Mouse (Mus musculus) neural tube, embryonic 12.5 days (tissue): ENCODE measurements around the gene B4galt1. TPM values are rescaled to one million over a fixed set of nuclear protein-coding genes. Genes with fewer than 3 reads are reported as not detected.
A peak's percentile ranks its signal among the peaks of the same experiment; 100 is the strongest.

Experiments
- ATAC-seq: fragments of 200-750 bp; cut with Nextera tagmentation; 2 replicates; pipeline ENCODE4 v1.8.0; 2017; ENCODE audit warnings: low read depth, mild to moderate bottlenecking, moderate TSS enrichment, moderate library complexity; ENCODE audit not compliant: low FRiP score
- H3K27ac ChIP-seq: fragments of 300-500 bp; sonication (generic); 2 replicates; pipeline ENCODE4 v1.5.1; 2016
- H3K27me3 ChIP-seq: fragments of 300-500 bp; sonication (generic); replicated peaks from 2 replicates; pipeline ENCODE4 v1.6.1; 2016; ENCODE audit warnings: mild to moderate bottlenecking
- H3K36me3 ChIP-seq: fragments of 300-500 bp; sonication (generic); 2 replicates; pipeline ENCODE4 v1.6.1; 2016; ENCODE audit warnings: mild to moderate bottlenecking
- H3K4me1 ChIP-seq: fragments of 300-500 bp; sonication (generic); 2 replicates; pipeline ENCODE4 v1.6.1; 2016
- H3K4me2 ChIP-seq: fragments of 300-500 bp; sonication (generic); replicated peaks from 2 replicates; pipeline ENCODE4 v1.6.1; 2016; ENCODE audit warnings: mild to moderate bottlenecking
- H3K4me3 ChIP-seq: fragments of 300-500 bp; sonication (generic); 2 replicates; pipeline ENCODE4 v1.5.1; 2016
- H3K9ac ChIP-seq: fragments of 300-500 bp; sonication (generic); 2 replicates; pipeline ENCODE4 v1.6.1; 2016; ENCODE audit warnings: mild to moderate bottlenecking
- H3K9me3 ChIP-seq: fragments of 300-500 bp; sonication (generic); 2 replicates; pipeline ENCODE4 v1.6.1; 2016; ENCODE audit warnings: mild to moderate bottlenecking
- WGBS: fragments of 180-500 bp; shearing (Covaris S2); methylation state at CpG from one replicate; pipeline ENCODE4 v1.1.7; 2016; 5-methylcytosine and 5-hydroxymethylcytosine counted together
- polyA plus RNA-seq: library from polyadenylated mRNA; unstranded; fragments of >200 nt; fragmentation: Nextera tagmentation; extraction: Ambion mirVana; gene quantifications from 2 replicates; pipeline ENCODE4 v1.2.1, GENCODE M21; 2016

Gene B4galt1
- polyA plus RNA-seq, 1 experiment from 2014 or later, result 14.1 TPM

DNA sequence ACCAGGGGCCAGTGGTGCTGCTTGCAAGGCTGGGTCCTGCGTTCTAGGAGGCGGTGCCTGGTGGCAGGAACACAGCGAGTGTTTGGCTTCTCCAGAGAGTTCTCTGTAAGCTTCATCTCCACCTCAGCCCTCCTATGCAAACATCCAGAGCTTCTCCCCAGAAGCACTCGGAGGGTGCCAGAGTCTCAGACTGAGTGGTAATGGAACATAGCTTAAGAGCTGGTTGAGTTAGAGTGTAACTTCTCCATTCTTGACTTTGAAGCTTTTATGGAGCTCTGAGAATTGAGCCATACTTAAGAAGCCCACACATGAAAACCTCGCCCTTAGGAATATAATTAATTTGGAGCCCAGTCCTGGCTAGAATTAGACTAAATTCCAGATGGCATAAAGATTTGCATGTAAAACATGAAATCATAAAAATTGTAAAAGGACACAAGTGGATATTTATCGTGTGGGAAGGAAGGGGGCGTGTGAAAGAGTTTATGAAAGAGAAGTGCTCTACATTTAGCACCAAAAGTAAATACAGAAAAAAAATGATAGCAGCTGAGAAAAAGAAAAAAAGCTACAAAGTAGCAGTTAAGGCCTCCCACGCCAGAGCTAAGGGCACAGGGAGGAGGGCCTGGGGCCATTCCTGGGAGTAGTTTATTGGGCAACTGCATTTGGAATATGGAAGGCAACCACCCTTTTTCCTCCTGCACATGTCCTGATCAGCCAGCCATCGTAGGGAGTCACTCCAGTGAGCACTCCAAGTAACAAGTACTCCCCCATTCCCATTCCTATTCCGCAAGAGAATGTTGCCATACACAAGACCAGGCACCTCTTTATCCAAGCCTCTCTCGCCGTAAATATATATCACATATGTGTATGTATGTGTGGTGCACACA lies 30.7 kb upstream of the B4galt1 start:
- no peak overlapping the region for H3K27ac ChIP-seq
- no peaks in the 10 kb centered on the region for H3K27me3 ChIP-seq
- no peaks in the 10 kb centered on the region for H3K4me1 ChIP-seq
- WGBS, result 87% methylated on average over 12 of the region's 12 CpGs
- no peak overlapping the region for H3K4me2 ChIP-seq
- H3K36me3 ChIP-seq, result no peaks in the 10 kb centered on the region
- H3K4me3 ChIP-seq, result no peak overlapping the region
- no peaks in the 10 kb centered on the region for H3K9me3 ChIP-seq
- no peak overlapping the region for H3K9ac ChIP-seq
- ATAC-seq, result no peak

DNA sequence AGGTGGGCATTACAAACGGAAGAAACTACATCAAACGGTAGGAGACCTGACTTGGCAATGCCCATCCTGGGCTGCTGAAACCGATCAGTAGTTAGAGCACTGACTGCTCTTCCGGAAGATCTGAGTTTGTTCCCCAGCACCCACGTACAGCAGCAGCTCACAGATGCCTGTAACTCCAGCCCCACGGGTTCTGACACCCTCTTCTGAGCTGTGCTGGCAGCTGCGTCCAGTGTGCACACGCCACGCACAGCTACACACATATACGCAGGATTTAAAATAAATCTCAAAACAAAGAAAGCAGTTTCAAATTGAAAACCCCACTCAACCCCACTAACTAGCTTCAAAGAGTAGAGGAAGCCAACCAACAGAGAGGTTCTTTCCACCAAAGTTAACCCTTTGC lies 29.4 kb upstream of the B4galt1 start:
- Histone ChIP-seq H3K27ac (no peak overlapping the region), H3K9ac (no peak overlapping the region), H3K36me3 (no peaks in the 10 kb centered on the region), H3K4me2 (no peak overlapping the region), H3K27me3 (no peaks in the 10 kb centered on the region), H3K9me3 (no peaks in the 10 kb centered on the region), H3K4me3 (no peak overlapping the region), H3K4me1 (no peaks in the 10 kb centered on the region)
- no peak for ATAC-seq
- WGBS, result 87% methylated on average over 10 of the region's 10 CpGs

DNA sequence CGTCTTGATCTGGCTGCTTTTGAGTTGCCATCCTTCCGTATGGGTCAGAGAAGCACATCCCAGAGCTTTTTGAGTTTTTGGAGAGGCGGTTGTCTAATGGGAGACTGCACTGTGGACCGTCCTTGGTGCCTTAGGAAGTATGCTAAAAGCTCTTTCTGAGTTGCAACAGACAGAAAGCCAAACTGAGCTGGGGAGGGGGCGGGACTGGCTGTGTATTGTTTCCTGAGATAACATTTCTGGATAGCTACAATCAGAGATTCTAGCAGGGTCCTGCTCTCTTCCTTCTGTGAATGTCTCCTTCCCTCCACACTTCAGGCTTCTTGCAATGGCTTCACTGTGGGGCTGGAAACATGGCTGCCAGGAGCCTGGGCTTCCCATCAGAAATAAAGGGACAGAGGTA lies 23.7 kb upstream of the B4galt1 start:
- no peak overlapping the region for H3K4me3 ChIP-seq
- 83% methylated on average over 5 of the region's 5 CpGs for WGBS
- no peaks in the 10 kb centered on the region for H3K27me3 ChIP-seq
- H3K36me3 ChIP-seq, result no peaks in the 10 kb centered on the region
- no peak overlapping the region for H3K9ac ChIP-seq
- H3K4me1 ChIP-seq, result 0 out of 2 replicates have a peak, but pooled peaks cover 5% of the 10 kb centered on the region
- H3K27ac ChIP-seq, result no peak overlapping the region
- no peak for ATAC-seq
- no peaks in the 10 kb centered on the region for H3K9me3 ChIP-seq
- H3K4me2 ChIP-seq, result peak overlapping the region; percentile 4; the same call in 1 of the 2 replicates

GRCm38 (mm10) chr4:40876814-40877371 lies 23.1 kb upstream of the B4galt1 start:
- H3K36me3 ChIP-seq, result no peaks in the 10 kb centered on the region
- no peak overlapping the region for H3K27ac ChIP-seq
- 47% methylated on average over 12 of the region's 12 CpGs for WGBS
- H3K27me3 ChIP-seq, result no peaks in the 10 kb centered on the region
- H3K4me1 ChIP-seq, result 0 out of 2 replicates have a peak, but pooled peaks cover 5% of the 10 kb centered on the region
- H3K9me3 ChIP-seq, result no peaks in the 10 kb centered on the region
- H3K4me3 ChIP-seq, result no peak overlapping the region
- peak overlapping the region; percentile 4; the same call in 1 of the 2 replicates for H3K4me2 ChIP-seq
- no peak overlapping the region for H3K9ac ChIP-seq
- no peak for ATAC-seq

DNA sequence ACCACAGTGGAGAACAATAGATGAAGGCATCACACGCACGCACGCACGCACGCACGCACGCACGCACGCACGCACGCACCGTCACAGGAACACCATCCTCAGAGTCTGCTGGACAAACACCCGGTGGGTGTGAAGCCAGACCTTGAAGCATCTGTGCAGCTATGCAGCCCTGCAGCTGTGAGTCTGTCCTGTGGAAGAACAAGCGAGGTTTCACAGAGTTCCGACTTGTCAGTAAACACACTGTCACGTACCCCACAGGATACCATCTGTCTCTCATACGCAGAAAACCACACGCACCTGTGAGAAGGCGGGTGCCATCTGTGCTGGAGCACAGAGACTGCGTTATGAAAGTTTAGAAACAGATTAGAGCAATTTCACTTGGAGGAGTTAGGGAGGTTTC lies 22.0 kb upstream of the B4galt1 start:
- Histone ChIP-seq H3K4me1 (0 out of 2 replicates have a peak, but pooled peaks cover 5% of the 10 kb centered on the region), H3K4me2 (no peak overlapping the region), H3K27ac (no peak overlapping the region), H3K9ac (no peak overlapping the region), H3K36me3 (no peaks in the 10 kb centered on the region), H3K4me3 (no peak overlapping the region), H3K27me3 (no peaks in the 10 kb centered on the region), H3K9me3 (no peaks in the 10 kb centered on the region)
- no peak for ATAC-seq
- 95% methylated on average over 20 of the region's 20 CpGs for WGBS

DNA sequence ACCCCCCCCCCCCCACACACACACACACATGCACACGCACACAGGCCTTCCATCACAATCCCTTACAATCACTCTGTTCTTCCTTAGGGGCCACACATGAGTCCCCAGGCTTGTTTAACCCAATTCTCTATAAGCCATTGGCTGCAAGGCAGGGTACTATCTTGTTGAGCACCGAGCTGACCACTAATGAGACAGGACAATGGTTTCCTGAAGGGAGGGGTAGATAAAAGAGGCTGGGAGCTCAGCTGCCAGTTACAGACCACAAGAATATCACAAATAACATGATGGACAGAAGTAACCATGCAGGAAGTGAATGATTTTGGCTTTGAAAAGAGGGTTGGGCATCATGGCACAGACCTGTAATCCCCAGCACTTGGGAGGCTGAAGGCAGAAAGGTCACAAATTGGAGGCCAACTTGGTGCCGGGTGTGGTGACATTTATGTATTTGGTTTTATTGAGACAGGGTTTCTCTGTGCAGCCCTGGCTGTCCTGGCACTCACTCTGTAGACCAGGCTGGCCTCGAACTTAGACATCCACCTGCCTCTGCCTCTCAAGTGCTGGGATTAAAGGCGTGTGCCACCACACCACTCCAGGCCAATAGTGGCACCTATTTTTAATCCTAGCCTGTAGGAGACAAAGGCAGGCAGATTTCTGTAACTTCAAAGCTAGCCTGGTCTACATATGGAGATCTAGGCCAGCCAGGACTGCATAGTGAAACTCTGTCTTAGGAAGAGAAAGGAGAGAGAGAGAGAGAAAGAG lies 21.2 kb upstream of the B4galt1 start:
- H3K4me2 ChIP-seq, result no peak overlapping the region
- ATAC-seq, result no peak
- 83% methylated on average over 5 of the region's 5 CpGs for WGBS
- H3K9me3 ChIP-seq, result no peaks in the 10 kb centered on the region
- 0 out of 2 replicates have a peak, but pooled peaks cover 5% of the 10 kb centered on the region for H3K4me1 ChIP-seq
- no peak overlapping the region for H3K27ac ChIP-seq
- H3K4me3 ChIP-seq, result no peak overlapping the region
- no peaks in the 10 kb centered on the region for H3K27me3 ChIP-seq
- H3K36me3 ChIP-seq, result no peaks in the 10 kb centered on the region
- H3K9ac ChIP-seq, result no peak overlapping the region

DNA sequence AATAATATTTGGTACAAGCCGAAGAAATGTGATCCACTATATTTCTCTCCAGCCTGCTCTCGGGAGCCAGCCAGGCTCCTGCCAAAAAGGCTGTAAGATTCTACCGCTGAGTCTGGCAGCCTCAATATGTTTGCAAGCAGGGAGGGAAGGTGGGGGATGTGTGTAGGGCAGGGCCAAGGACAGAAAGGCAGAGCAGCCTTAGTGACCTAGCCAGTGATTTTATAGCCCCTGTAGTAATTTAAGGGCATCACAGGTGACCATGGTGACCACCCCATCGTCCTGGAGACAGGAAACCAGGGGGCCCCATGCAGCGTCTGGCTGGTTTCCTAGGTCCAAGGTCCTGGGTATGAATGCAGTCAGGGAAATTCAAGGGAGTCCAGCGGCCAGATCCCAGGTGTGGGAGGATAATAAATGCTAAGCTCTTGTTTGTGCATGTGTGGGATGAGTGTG lies 20.4 kb upstream of the B4galt1 start:
- Histone ChIP-seq H3K4me3 (no peak overlapping the region), H3K4me1 (0 out of 2 replicates have a peak, but pooled peaks cover 5% of the 10 kb centered on the region), H3K4me2 (no peak overlapping the region), H3K9ac (no peak overlapping the region), H3K27me3 (no peaks in the 10 kb centered on the region), H3K9me3 (no peaks in the 10 kb centered on the region), H3K36me3 (no peaks in the 10 kb centered on the region), H3K27ac (no peak overlapping the region)
- ATAC-seq, result no peak
- WGBS, result 41% methylated on average over 6 of the region's 6 CpGs

DNA sequence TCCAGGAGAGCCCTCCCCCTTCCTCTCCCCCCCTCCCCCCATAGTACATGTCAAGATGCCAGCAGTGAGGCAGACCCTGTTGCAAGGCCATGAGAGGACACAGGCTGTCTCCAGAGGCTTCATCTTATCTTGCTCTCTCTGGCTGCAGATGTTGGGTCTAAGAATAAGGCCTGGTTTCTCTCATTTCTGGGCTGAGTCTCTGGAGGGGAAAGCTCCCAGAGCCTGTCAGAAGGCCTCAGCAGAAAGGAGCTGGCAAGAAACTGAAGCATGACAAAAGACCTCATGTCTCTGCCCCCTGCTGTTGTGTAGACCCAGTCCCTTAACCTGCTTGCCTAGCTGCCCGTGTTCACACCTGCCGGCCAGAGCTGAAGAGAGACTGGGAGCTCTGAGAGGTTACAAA lies 19.5 kb upstream of the B4galt1 start:
- H3K4me2 ChIP-seq, result no peak overlapping the region
- H3K9ac ChIP-seq, result no peak overlapping the region
- no peaks in the 10 kb centered on the region for H3K36me3 ChIP-seq
- H3K9me3 ChIP-seq, result no peaks in the 10 kb centered on the region
- no peak for ATAC-seq
- no peak overlapping the region for H3K27ac ChIP-seq
- no peak overlapping the region for H3K4me3 ChIP-seq
- 0 out of 2 replicates have a peak, but pooled peaks cover 5% of the 10 kb centered on the region for H3K4me1 ChIP-seq
- no peaks in the 10 kb centered on the region for H3K27me3 ChIP-seq
- WGBS, result 70% methylated on average over 2 of the region's 2 CpGs

- Histone ChIP-seq H3K4me3 (no peak overlapping the region), H3K4me1 (0 out of 2 replicates have a peak, but pooled peaks cover 5% of the 10 kb centered on the region), H3K36me3 (no peaks in the 10 kb centered on the region), H3K9me3 (no peaks in the 10 kb centered on the region), H3K9ac (no peak overlapping the region), H3K27ac (no peak overlapping the region), H3K4me2 (no peak overlapping the region), H3K27me3 (no peaks in the 10 kb centered on the region)
- ATAC-seq, result no peak
- 90% methylated on average over 3 of the region's 3 CpGs for WGBS
Observed at GRCm38 (mm10) chr4:40872129-40872528, 18.3 kb upstream of the B4galt1 start.

GRCm38 (mm10) chr4:40870206-40870605 lies 16.4 kb upstream of the B4galt1 start:
- Histone ChIP-seq H3K9ac (no peak overlapping the region), H3K4me1 (no peaks in the 10 kb centered on the region), H3K9me3 (no peaks in the 10 kb centered on the region), H3K4me3 (no peak overlapping the region), H3K4me2 (no peak overlapping the region), H3K36me3 (no peaks in the 10 kb centered on the region), H3K27me3 (no peaks in the 10 kb centered on the region), H3K27ac (no peak overlapping the region)
- 89% methylated on average over 4 of the region's 4 CpGs for WGBS
- no peak for ATAC-seq

GRCm38 (mm10) chr4:40868554-40869232 lies 14.9 kb upstream of the B4galt1 start:
- 77% methylated on average over 13 of the region's 13 CpGs for WGBS
- Histone ChIP-seq H3K4me1 (no peaks in the 10 kb centered on the region), H3K4me3 (no peak overlapping the region), H3K4me2 (no peak overlapping the region), H3K27me3 (no peaks in the 10 kb centered on the region), H3K9me3 (no peaks in the 10 kb centered on the region), H3K9ac (no peak overlapping the region), H3K36me3 (no peaks in the 10 kb centered on the region), H3K27ac (no peak overlapping the region)
- no peak for ATAC-seq

DNA sequence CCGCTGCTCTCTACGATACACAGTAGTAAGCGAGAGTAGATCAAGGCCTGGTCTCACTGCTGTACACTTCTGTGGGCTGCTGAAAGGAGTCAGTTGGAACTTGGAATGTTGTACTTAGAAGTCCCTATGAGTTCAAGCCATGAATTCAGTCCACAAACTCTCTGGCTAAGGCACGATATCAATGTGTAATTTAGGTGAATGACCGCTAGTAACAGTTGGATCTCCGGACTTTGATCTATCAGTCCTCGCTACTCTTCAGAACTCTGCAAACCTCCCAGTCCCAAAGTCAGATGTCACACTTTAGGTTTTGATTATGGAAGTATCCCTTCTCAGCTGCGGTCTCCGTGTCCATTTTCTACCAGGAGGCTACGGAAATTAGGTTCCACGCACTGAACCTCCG lies 10.6 kb upstream of the B4galt1 start:
- Histone ChIP-seq H3K27me3 (no peaks in the 10 kb centered on the region), H3K9ac (no peak overlapping the region), H3K36me3 (no peaks in the 10 kb centered on the region), H3K9me3 (no peaks in the 10 kb centered on the region), H3K4me1 (no peaks in the 10 kb centered on the region), H3K4me3 (no peak overlapping the region), H3K4me2 (no peak overlapping the region), H3K27ac (no peak overlapping the region)
- WGBS, result 94% methylated on average over 12 of the region's 12 CpGs
- ATAC-seq, result no peak
